Mouse (Mus musculus): ENCODE measurements at regions not wholly inside any gene's neighbourhood (a gene's known extent, or its start where the extent isn't known, plus 50 kb on each side); places are given as distances from the start of the nearest gene placed in this dataset.

DNA sequence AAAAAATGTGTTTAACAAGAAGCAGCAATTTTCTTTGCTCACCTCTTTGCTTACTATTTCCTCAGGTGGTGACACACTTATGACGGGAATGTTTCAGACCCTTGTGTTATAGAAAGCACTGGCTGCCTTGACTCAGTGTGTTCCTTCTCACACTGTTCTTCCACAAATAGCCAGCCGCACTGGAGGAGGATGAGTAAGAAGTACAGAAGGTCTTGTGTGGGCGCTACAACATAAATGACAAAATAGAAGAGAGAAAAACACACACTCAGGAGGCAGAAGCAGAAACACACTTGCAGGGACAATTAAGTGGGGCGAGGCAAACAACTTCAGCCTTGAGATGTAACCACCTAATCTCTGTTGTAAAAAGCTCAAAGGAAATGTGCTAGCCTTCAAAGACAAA lies 292.2 kb upstream of the Pkn2 start:
- Histone ChIP-seq H3K9me3 (ENCODE audit: control insufficient read depth, low read length) (no peaks in the 10 kb centered on the region), H3K27ac (replicated peaks; ENCODE audit: low read depth, low read length) (no peak overlapping the region), H3K9ac (replicated peaks; ENCODE audit: low read length) (no peak overlapping the region), H3K36me3 (ENCODE audit: control insufficient read depth, insufficient read depth, low read length) (no peaks in the 10 kb centered on the region), H3K4me2 (ENCODE audit: low read length) (no peak overlapping the region), H3K27me3 (ENCODE audit: control insufficient read depth, insufficient read depth, low read length) (no peaks in the 10 kb centered on the region), H3K4me1 (ENCODE audit: control insufficient read depth, insufficient read depth, low read length) (no peaks in the 10 kb centered on the region), H3K4me3 (replicated peaks; ENCODE audit: low read depth, low read length) (no peak overlapping the region)
- no peak for DNase-seq
- 88% methylated on average over 4 of the region's 4 CpGs for WGBS
- no peak for ATAC-seq (ENCODE audit: low FRiP score, low TSS enrichment)

DNA sequence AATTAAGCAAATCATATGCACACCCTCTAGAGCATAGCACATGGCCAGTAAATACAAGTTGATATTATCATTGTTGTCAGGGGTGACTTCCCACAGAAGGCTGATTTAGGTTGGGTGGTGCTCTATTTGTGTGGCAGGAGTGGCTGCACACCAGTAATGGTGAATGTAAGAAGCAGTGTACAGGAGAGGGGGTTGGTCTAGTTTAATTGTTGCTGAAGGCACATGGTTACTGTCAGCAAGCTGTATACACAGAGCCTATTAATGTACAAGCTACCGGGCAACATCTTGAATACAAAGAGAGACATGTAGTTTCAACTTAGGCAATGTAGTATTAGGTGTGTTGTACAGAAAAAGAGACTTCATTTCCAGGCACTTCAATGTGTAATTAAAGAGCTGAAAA lies 280.6 kb upstream of the Pkn2 start:
- Histone ChIP-seq H3K27ac (replicated peaks; ENCODE audit: low read depth, low read length) (no peak overlapping the region), H3K9me3 (ENCODE audit: control insufficient read depth, low read length) (no peaks in the 10 kb centered on the region), H3K4me1 (ENCODE audit: control insufficient read depth, insufficient read depth, low read length) (no peaks in the 10 kb centered on the region), H3K4me2 (ENCODE audit: low read length) (no peak overlapping the region), H3K9ac (replicated peaks; ENCODE audit: low read length) (no peak overlapping the region), H3K4me3 (replicated peaks; ENCODE audit: low read depth, low read length) (no peak overlapping the region), H3K27me3 (ENCODE audit: control insufficient read depth, insufficient read depth, low read length) (no peaks in the 10 kb centered on the region), H3K36me3 (ENCODE audit: control insufficient read depth, insufficient read depth, low read length) (no peaks in the 10 kb centered on the region)
- 63% methylated on average over 1 of the region's 1 CpGs for WGBS
- ATAC-seq (ENCODE audit: low FRiP score, low TSS enrichment) = no peak
- no peak for DNase-seq

DNA sequence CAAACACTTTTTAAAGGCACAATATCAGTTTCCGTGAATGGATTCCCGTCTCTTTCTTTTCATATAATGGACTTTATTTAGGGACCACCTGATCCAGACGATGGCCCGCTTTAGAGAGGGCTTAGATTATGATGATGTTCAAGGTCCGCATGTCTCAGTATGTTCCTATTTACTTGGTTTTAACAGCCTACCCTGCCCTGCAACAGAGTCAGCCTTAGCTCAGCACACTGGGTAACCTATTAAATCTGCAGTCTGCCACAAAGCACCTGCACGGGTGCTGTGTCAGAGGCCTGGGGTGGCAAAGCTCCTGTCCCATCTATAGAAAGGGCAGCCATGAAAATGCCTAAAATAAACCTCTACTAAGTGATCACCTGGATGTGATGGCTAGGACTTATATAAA lies 280.2 kb upstream of the Pkn2 start:
- H3K4me2 ChIP-seq (ENCODE audit: low read length) = no peak overlapping the region
- H3K4me1 ChIP-seq (ENCODE audit: control insufficient read depth, insufficient read depth, low read length) = no peaks in the 10 kb centered on the region
- no peak overlapping the region for H3K27ac ChIP-seq (replicated peaks; ENCODE audit: low read depth, low read length)
- no peaks in the 10 kb centered on the region for H3K36me3 ChIP-seq (ENCODE audit: control insufficient read depth, insufficient read depth, low read length)
- H3K4me3 ChIP-seq (replicated peaks; ENCODE audit: low read depth, low read length) = no peak overlapping the region
- H3K9ac ChIP-seq (replicated peaks; ENCODE audit: low read length) = no peak overlapping the region
- no peaks in the 10 kb centered on the region for H3K27me3 ChIP-seq (ENCODE audit: control insufficient read depth, insufficient read depth, low read length)
- DNase-seq = no peak
- 91% methylated on average over 6 of the region's 6 CpGs for WGBS
- ATAC-seq (ENCODE audit: low FRiP score, low TSS enrichment) = no peak
- no peaks in the 10 kb centered on the region for H3K9me3 ChIP-seq (ENCODE audit: control insufficient read depth, low read length)

DNA sequence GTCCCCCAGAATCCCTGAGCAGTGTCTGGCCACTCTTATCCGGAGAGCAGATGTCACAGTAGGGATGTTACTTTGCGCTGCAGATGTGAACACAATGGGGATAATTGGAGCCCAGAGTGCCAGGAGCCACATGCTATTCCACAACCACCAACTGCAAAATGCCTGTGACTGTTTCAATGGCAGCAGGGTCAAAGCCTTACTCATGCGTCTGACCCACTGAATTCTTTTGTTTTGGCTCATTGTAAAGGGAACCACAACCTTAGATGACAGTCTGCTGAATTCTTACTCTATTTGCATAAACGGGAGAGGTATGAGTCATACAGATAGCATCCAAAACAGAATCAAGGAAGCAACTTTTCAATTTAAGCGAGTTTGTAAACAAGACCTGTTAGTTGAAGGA lies 276.8 kb upstream of the Pkn2 start:
- Histone ChIP-seq H3K27ac (replicated peaks; ENCODE audit: low read depth, low read length) (no peak overlapping the region), H3K4me3 (replicated peaks; ENCODE audit: low read depth, low read length) (no peak overlapping the region), H3K4me1 (ENCODE audit: control insufficient read depth, insufficient read depth, low read length) (no peaks in the 10 kb centered on the region), H3K4me2 (ENCODE audit: low read length) (no peak overlapping the region), H3K9me3 (ENCODE audit: control insufficient read depth, low read length) (no peaks in the 10 kb centered on the region), H3K27me3 (ENCODE audit: control insufficient read depth, insufficient read depth, low read length) (no peaks in the 10 kb centered on the region), H3K36me3 (ENCODE audit: control insufficient read depth, insufficient read depth, low read length) (no peaks in the 10 kb centered on the region), H3K9ac (replicated peaks; ENCODE audit: low read length) (no peak overlapping the region)
- DNase-seq (no peak), ATAC-seq (ENCODE audit: low FRiP score, low TSS enrichment) (no peak)
- 37% methylated on average over 5 of the region's 5 CpGs for WGBS

DNA sequence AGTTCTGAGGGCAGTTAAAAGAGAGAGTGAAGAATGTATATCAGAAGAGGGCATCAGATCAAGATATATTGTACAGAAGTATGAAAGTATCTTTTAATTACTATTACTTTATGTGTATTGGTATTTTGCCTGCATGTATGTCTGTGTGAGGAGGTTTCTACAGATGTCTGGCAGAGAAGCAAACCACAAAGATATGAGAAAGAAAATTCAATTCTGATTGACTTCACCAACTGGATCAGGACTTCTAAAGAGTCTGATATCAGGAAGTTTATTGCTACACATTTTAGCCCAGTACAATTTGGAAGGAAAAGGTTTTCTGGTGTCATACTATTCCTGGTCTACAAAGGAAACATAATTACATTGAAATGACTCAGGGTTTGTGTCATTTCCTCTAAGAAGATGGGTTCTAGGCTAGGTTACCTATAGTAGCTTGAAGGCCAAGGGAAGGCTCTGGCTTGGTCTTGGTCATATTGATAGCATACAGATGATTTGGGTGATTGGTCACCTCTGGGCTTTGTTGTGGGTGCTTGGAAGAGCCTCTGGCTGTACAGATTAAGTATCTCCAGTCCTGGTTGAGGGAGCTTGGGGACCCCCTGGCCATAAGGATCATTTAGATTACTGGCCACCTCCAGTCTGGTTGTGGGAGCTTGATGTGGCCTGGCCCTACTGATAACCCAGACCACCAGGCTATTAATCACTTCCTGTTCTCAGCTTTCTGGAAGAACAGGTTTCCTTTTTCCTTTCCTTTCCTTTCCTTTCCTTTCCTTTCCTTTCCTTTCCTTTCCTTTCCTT lies 275.1 kb upstream of the Pkn2 start:
- Histone ChIP-seq H3K4me2 (ENCODE audit: low read length) (no peak overlapping the region), H3K27ac (replicated peaks; ENCODE audit: low read depth, low read length) (no peak overlapping the region), H3K9me3 (ENCODE audit: control insufficient read depth, low read length) (no peaks in the 10 kb centered on the region), H3K4me1 (ENCODE audit: control insufficient read depth, insufficient read depth, low read length) (no peaks in the 10 kb centered on the region), H3K9ac (replicated peaks; ENCODE audit: low read length) (no peak overlapping the region), H3K36me3 (ENCODE audit: control insufficient read depth, insufficient read depth, low read length) (no peaks in the 10 kb centered on the region), H3K4me3 (replicated peaks; ENCODE audit: low read depth, low read length) (no peak overlapping the region), H3K27me3 (ENCODE audit: control insufficient read depth, insufficient read depth, low read length) (no peaks in the 10 kb centered on the region)
- no peak for ATAC-seq (ENCODE audit: low FRiP score, low TSS enrichment)
- DNase-seq = no peak

DNA sequence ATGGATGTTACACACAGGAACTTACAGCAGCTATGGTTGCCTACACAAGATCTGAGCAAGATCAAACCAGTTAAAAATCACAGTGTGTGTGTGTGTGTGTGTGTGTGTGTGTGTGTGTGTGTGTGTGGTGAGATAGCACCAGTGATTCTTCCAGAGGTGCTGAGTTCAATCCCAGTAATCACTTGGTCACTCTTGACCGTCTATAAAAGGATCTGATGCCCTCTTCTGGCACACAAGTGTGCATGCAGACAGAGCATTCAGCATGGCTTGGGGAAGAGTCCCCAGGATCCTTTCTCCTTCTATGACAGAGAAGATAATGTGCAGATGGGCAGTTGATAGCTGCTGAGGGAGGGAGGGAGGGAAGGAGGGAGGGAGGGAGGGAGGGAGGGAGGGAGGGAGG lies 274.4 kb upstream of the Pkn2 start:
- Histone ChIP-seq H3K9ac (replicated peaks; ENCODE audit: low read length) (no peak overlapping the region), H3K4me2 (ENCODE audit: low read length) (no peak overlapping the region), H3K27me3 (ENCODE audit: control insufficient read depth, insufficient read depth, low read length) (no peaks in the 10 kb centered on the region), H3K27ac (replicated peaks; ENCODE audit: low read depth, low read length) (no peak overlapping the region), H3K4me1 (ENCODE audit: control insufficient read depth, insufficient read depth, low read length) (no peaks in the 10 kb centered on the region), H3K9me3 (ENCODE audit: control insufficient read depth, low read length) (no peaks in the 10 kb centered on the region), H3K4me3 (replicated peaks; ENCODE audit: low read depth, low read length) (no peak overlapping the region), H3K36me3 (ENCODE audit: control insufficient read depth, insufficient read depth, low read length) (no peaks in the 10 kb centered on the region)
- WGBS = 33% methylated on average over 1 of the region's 1 CpGs
- ATAC-seq (ENCODE audit: low FRiP score, low TSS enrichment) (no peak), DNase-seq (no peak)

DNA sequence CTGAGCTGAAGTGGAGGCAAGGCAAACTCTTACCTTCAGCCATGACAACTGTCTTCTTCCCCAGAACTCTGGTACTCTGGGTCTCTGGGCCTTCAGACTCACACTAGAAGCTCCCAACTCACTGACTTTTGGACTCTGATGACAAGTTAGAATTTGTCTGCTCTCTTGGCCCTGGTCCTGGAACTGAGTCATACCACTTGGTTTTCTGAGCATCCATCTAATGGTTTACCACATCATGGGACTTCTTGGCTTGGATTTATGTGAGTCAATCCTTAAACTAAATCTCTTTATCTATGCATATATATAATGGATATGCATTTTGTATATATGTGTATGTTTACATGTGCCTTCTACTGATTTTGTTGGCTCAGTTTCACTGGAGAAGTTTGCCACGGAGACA lies 273.8 kb upstream of the Pkn2 start:
- no peaks in the 10 kb centered on the region for H3K9me3 ChIP-seq (ENCODE audit: control insufficient read depth, low read length)
- no peak overlapping the region for H3K27ac ChIP-seq (replicated peaks; ENCODE audit: low read depth, low read length)
- 97% methylated on average over 1 of the region's 1 CpGs for WGBS
- ATAC-seq (ENCODE audit: low FRiP score, low TSS enrichment) = no peak
- no peak overlapping the region for H3K4me2 ChIP-seq (ENCODE audit: low read length)
- H3K27me3 ChIP-seq (ENCODE audit: control insufficient read depth, insufficient read depth, low read length) = no peaks in the 10 kb centered on the region
- no peak for DNase-seq
- no peak overlapping the region for H3K9ac ChIP-seq (replicated peaks; ENCODE audit: low read length)
- H3K4me3 ChIP-seq (replicated peaks; ENCODE audit: low read depth, low read length) = no peak overlapping the region
- no peaks in the 10 kb centered on the region for H3K4me1 ChIP-seq (ENCODE audit: control insufficient read depth, insufficient read depth, low read length)
- no peaks in the 10 kb centered on the region for H3K36me3 ChIP-seq (ENCODE audit: control insufficient read depth, insufficient read depth, low read length)

DNA sequence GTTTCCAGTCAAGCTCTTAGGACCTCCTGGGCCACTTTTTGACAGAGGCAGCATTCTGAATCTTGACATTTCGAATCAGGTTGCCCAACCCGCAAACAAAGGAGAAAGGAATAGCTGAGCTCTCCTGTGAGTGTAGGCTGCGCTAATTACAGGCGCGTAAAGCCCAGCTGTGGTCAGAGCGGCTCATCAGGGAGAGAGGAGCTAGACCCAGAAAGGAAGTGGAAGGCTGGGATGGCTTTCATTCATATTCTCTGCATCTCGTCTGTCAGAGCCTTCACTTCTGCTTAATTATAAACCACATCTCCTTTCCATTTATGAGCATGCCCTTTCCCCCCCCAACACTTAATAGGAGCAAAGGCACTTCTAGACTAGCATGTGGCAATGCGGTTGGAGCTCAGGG lies 265.7 kb upstream of the Pkn2 start:
- no peaks in the 10 kb centered on the region for H3K36me3 ChIP-seq (ENCODE audit: control insufficient read depth, insufficient read depth, low read length)
- DNase-seq (peak; percentile 20), ATAC-seq (ENCODE audit: low FRiP score, low TSS enrichment) (no peak)
- no peak overlapping the region for H3K4me3 ChIP-seq (replicated peaks; ENCODE audit: low read depth, low read length)
- no peaks in the 10 kb centered on the region for H3K27me3 ChIP-seq (ENCODE audit: control insufficient read depth, insufficient read depth, low read length)
- H3K4me1 ChIP-seq (ENCODE audit: control insufficient read depth, insufficient read depth, low read length) = no peaks in the 10 kb centered on the region
- no peak overlapping the region for H3K4me2 ChIP-seq (ENCODE audit: low read length)
- H3K9ac ChIP-seq (replicated peaks; ENCODE audit: low read length) = no peak overlapping the region
- WGBS = 55% methylated on average over 8 of the region's 8 CpGs
- no peak overlapping the region for H3K27ac ChIP-seq (replicated peaks; ENCODE audit: low read depth, low read length)
- no peaks in the 10 kb centered on the region for H3K9me3 ChIP-seq (ENCODE audit: control insufficient read depth, low read length)

DNA sequence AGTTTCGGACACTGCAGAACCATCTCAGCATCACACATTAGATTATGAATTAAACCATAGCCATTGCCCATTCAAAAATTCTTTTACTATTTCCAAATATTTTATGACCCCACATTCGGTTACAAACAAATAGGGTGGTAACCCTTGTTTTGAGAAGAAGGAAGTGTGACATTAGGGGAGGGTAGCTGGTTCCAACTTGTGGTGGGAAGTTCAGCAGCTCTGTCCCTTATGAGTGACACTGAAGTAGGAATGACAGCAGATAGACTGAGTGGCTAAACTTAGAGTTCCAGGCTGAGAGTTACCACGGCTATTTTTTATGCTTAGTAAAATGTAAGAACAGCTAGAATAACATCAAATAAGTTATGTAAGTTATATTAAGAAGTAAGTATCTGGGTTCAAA lies 257.1 kb upstream of the Pkn2 start:
- no peak overlapping the region for H3K4me2 ChIP-seq (ENCODE audit: low read length)
- H3K27ac ChIP-seq (replicated peaks; ENCODE audit: low read depth, low read length) = no peak overlapping the region
- H3K9ac ChIP-seq (replicated peaks; ENCODE audit: low read length) = no peak overlapping the region
- H3K4me1 ChIP-seq (ENCODE audit: control insufficient read depth, insufficient read depth, low read length) = no peaks in the 10 kb centered on the region
- H3K36me3 ChIP-seq (ENCODE audit: control insufficient read depth, insufficient read depth, low read length) = no peaks in the 10 kb centered on the region
- WGBS = 93% methylated on average over 3 of the region's 3 CpGs
- H3K27me3 ChIP-seq (ENCODE audit: control insufficient read depth, insufficient read depth, low read length) = no peaks in the 10 kb centered on the region
- no peak overlapping the region for H3K4me3 ChIP-seq (replicated peaks; ENCODE audit: low read depth, low read length)
- ATAC-seq (ENCODE audit: low FRiP score, low TSS enrichment) (no peak), DNase-seq (no peak)
- H3K9me3 ChIP-seq (ENCODE audit: control insufficient read depth, low read length) = no peaks in the 10 kb centered on the region

Data from midbrain, embryonic 14.5 days (tissue).